Mouse (Mus musculus) heart, postnatal 4 days (tissue): ENCODE results near the gene Lpar3. TPM values are rescaled to one million over a fixed set of nuclear protein-coding genes. Genes with fewer than 3 reads are reported as not detected.
A peak's percentile ranks its signal among the peaks of the same experiment; 100 is the strongest.
"Not testable (repeated sequence)": the region's sequence is repeated elsewhere in the genome, so short reads cannot be mapped to it uniquely, and the experiment has no call there.

Experiments used
- DNase-seq: peaks from one replicate; pipeline ENCODE4 v3.0.0; 2021
- total RNA-seq, 2 experiments: library from RNA; stranded (reverse); gene quantifications; 2 replicates each; pipeline ENCODE4 v1.2.3; 2021

The Lpar3 gene
- total RNA-seq = 10 to 100 TPM; 10.0 to 12.0 TPM

DNA sequence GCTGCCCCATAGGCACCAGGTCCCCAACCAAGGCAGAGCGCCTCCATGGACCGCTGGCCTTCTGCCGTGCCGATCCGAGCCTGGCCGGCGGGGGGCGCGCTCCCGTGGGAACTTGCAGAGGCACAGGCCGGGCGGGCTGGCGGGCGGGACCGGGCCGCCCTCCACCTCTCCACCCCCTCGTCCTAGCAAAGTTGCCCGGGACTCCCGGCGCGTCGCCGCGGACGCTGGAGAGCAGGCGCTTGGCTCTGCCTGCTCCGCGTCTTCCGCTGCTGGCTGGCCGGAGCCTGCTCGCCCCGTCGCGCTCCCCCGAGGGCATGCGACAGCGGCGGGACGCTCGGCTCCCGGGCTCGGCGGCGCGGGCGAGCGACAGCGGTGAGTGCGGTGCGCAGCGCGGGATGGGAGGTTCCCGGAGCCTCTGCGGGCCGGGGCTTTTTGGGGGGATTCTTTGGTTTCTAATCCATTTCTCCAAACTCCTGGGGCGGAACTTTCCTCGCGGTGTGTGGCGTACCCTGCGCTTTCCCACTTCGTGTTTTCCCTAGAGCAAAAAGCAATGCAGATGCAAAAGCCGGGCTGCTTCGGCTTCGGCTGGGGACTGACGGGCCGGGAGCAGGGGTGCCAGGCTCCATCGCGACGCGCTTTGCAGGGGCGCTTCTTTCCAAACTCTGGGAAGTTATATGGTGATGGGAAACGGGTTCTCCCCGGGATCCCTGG, at the start of gene Lpar3:
Gene Lpar3 (plus strand): TSS at position 188 of the 711 bp plus-strand sequence.
- DNase-seq = peak; percentile 90

DNA sequence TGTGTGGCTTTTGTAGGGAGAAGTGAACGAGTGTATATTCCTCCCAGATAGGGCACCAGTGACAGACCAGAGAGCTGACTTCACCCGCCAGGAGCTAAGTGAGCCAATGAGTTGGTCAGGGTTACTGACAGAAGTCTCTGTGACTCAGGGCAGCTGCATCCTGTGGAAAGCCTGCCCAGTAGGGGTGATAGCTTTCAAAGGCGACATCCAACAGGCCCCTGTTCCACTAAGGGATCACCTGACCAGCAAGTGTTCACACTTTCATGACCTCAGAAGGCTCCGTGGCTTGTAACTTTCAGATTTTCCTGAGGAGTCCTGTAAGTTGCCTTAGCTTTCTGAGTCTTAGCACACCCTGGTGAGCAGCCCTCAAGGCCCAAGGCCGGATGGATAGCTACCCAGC, 47.7 kb upstream of the Lpar3 start:
- DNase-seq = no peak

DNA sequence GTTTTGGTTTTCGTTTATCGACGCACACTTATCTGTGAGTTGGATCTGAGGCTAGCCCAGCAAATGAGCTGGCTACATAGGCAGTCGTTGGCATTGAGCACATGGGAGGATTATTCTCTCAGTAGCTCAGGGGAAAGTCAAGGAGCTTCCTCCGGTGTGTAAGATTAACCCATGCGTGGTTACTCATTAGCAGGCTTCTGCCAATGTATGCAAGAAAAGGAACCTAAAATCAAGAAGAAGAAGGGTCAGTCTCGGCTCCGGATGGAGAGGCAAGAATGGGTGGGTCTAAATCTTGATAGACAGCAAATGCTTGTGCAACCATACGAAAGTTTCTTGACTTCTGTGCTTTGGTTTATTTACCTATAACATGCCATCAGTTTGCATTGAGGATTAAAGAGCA, 46.5 kb upstream of the Lpar3 start:
- DNase-seq = no peak

DNA sequence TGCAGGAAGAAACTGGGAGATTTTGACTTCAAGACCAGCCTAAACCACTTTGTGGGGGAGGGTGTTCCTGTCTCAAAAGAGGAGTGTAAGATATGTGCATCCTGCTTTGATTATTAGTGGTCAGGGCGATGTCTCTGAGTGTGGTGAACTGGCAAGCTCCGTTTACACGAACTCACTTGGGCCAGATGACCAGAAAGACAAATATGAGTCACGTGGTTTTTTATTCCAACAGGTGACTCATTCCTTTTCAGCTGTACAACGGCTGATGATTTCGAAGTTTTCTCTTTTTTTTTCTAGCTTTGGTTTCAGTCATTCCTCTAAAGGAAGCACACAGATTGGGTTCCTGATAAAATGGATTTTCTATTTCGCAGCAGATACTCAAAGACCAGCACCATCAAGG, 43.5 kb upstream of the Lpar3 start:
- DNase-seq = no peak

- peak; percentile 87 for DNase-seq
Observed at GRCm38 (mm10) chr3:146177748-146178582, 42.8 kb upstream of the Lpar3 start.

- DNase-seq = no peak
Observed at GRCm38 (mm10) chr3:146180341-146180740, 40.4 kb upstream of the Lpar3 start.

GRCm38 (mm10) chr3:146180986-146181385, 39.8 kb upstream of the Lpar3 start:
- peak; percentile 78 for DNase-seq

- DNase-seq = peak; percentile 77
Observed at GRCm38 (mm10) chr3:146184992-146185657, 35.6 kb upstream of the Lpar3 start.

DNA sequence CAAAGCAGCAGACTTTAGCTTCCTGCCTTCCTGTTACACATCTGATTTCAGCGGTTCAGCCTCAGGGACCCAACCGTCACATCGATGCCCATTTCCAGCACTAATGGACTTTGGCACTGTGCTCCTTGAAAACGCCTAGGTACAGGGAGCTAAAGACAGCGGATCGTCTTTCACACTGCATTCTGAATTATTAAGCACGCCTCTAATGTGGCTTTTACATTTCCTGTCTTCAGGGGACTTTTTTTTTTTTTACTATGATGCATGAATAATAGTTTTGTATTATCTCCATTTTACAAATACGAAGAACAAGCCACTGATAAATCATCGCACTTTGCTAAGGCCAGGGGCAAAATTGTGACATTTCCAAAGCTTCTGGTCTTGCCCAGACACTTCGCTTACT, 34.7 kb upstream of the Lpar3 start:
- no peak for DNase-seq

DNA sequence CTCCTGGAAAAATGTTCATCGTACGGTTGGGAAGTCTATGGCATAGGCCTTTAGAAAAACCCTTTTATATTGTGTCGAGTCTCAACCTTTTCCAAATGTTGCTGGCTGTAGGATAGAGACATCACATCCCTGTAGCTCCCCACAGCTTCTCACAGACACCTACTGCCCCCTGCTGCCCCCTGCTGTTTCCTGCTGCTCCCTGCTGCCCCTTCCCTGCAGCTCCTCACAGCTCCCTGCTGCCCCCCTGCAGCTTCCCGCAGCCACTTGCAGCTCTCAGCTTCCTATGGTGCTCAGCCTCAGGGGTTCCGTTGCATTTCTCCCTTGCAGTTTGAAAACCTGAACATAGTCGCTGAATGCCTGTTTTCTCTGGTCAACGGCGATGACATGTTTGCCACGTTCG, 30.8 kb upstream of the Lpar3 start:
- no peak for DNase-seq

GRCm38 (mm10) chr3:146192507-146192906, 28.3 kb upstream of the Lpar3 start:
- DNase-seq = no peak

DNA sequence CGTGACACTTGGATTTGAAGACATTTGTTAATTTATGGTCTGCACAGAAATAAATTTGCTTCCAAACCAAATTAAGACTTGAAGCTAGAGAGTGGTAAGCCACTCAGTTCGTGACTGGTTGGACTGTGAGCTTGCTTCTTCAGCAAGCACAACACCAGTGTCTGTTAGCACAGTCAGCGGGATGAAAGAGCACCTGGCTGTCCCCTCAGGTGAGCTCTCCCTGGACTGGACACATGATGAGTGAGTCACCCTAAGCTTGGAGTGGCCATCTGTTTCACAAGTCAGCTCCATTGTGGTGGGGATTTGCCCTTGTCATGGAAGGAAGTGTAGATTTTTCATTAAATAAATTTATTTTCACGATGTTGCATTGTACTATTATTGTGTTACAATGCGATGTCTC, 25.6 kb upstream of the Lpar3 start:
- no peak for DNase-seq

DNA sequence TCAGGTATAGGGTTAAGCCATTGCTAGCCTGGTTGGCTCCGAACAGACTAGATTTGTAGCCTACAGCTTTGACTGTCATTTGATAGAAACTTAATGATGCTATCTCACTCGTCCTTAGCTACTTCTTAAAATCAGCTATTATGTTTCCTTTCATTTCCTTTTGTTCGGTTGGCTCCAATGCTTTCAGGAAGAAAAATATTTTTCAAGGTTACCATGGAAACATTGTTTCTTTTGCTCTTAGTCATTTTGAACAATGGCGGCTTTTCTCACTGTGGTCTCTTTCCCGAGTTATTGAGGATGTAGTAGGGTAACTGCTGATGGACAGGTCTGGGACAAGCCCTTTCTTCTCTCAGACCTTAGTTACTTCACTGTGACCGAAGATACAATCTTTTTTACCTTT, 24.5 kb upstream of the Lpar3 start:
- DNase-seq = no peak

- peak; percentile 60 for DNase-seq
Observed at GRCm38 (mm10) chr3:146196780-146197743, 23.7 kb upstream of the Lpar3 start.

DNA sequence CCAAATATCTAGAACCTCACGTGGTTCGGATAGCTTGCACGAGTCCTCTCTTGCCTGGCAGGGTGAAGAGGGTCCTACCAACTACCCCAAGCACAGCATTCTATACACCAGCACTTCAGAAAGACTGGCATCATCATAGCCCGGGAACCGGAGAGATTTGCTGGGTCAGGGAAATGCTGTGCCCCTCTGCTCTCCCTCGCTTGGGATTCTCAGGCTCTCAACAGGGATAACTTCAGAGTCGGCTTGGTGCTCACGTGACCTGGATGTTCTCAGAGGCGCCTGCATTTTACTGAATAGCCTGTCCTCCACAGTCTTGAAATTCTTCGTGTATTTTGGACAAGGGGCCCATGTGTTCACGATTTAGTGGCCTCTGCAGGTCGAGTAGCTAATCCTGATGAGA, 23.0 kb upstream of the Lpar3 start:
- DNase-seq = peak; percentile 20

DNA sequence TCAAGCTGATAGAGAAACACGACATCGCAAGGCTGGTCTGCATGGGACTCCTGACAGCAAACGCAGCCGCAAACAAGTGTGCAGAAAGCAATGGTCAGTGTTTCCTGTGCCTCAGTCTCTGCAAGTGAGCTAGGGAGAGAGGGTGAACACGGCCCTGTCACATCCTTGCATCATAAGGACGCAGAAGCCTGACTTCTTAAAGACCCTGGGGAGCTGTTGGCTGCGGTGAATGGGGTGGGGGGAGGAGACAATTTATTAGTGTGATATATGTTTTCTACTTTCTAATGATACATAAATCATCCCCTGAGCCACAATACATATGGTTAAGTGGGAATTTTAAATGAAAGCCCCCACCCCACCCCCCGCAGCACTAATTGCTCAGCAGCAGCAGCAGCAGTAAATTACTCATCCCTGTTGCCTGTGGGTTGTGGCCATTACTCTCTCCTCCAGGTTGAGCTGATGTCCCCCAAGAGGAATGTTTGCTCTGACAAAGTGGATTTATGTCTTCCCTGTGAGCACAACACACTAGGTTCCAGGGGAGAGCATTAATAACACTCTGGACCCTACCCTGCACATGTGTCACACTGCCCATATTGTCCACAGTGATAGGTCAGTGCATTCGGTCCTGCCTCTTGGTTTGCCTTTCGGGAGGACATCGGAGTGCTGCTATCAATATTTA, 21.8 kb upstream of the Lpar3 start:
- no peak for DNase-seq

GRCm38 (mm10) chr3:146199486-146199885, 21.3 kb upstream of the Lpar3 start:
- DNase-seq = no peak

- no peak for DNase-seq
Observed at GRCm38 (mm10) chr3:146204375-146204774, 16.4 kb upstream of the Lpar3 start.

GRCm38 (mm10) chr3:146205305-146205704, 15.5 kb upstream of the Lpar3 start:
- DNase-seq = peak; percentile 22

DNA sequence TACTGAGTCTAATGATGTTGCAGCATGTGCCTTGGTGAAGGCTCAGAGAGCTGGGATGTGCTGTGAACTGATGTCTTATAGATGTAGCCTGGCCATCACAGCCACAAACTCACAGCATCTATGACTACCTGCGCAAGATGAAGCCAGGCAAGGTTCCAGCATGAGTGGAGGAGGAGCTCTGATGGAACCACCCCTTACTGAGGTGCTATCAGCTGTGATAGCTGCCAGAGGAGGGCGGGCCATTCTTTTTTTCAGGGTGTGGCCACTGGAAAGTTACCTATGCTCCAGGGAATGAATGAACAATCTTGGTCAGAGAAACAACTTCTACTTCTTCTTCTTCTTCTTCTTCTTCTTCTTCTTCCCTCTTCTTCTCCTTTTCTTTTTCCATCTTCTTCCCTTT, 14.1 kb upstream of the Lpar3 start:
- no peak for DNase-seq

DNA sequence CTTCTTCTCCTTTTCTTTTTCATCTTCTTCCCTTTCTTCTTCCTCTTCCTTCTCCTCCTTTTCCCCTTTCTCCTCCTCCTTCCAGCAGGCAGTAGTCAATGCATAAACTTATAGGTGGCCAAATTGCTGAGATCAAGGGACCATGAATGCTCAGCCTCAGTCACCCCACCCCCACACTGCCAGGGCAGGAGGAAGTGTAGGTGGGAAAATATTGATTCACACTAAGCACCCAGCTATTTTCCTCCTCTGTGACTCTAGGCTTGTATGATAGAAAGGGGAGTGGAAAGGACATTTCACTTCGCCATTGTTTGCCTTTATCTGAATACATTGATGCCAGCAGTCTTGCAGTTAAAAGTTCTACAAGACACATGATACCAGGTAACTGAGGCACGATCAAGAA, 13.3 kb upstream of the Lpar3 start:
- DNase-seq = no peak

DNA sequence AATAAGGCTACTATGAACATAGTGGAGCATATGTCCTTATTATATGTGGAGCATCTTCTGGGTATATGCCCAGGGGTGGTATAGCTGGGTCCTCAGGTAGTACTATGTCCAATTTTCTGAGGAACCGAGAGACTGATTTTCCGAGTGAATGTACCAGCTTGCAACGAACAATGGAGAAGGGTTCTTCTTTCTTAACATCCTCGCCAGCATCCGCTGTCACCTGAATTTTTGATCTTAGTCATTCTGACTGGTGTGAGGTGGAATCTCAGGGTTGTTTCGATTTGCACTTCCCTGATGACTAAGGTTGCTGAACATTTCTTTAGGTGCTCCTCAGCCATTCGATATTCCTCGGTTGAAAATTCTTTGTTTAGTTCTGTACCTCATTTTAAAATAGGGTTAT, 11.0 kb upstream of the Lpar3 start:
- not testable (repeated sequence) for DNase-seq
